Mouse (Mus musculus) NIH3T3 (cell line): ENCODE results near the gene Pgf.
A peak's percentile ranks its signal among the peaks of the same experiment; 100 is the strongest.

ENCODE experiments used
- DNase-seq: peaks from one replicate; pipeline ENCODE4 v3.0.0-alpha.2; 2012; ENCODE audit warnings: low read depth

Gene Pgf

GRCm38 (mm10) chr12:85190290-85190689 is 12.7 kb upstream of the Pgf start:
- no peak for DNase-seq

GRCm38 (mm10) chr12:85186361-85186760 is 8.8 kb upstream of the Pgf start:
- peak; percentile 39 for DNase-seq

GRCm38 (mm10) chr12:85185810-85186209 is 8.2 kb upstream of the Pgf start:
- peak; percentile 66 for DNase-seq

GRCm38 (mm10) chr12:85184118-85184517 is 6.5 kb upstream of the Pgf start:
- DNase-seq = no peak

GRCm38 (mm10) chr12:85182898-85183297 is 5.3 kb upstream of the Pgf start:
- DNase-seq = no peak

GRCm38 (mm10) chr12:85182345-85182643 is 4.7 kb upstream of the Pgf start:
- no peak for DNase-seq

GRCm38 (mm10) chr12:85181475-85182344 is 4.1 kb upstream of the Pgf start:
- DNase-seq = no peak

GRCm38 (mm10) chr12:85178294-85178693 is 704 bp upstream of the Pgf start:
- no peak for DNase-seq

- no peak for DNase-seq
These were observed 605 bp downstream of the Pgf start for GRCm38 (mm10) chr12:85176846-85177523.

GRCm38 (mm10) chr12:85175926-85176845 is 1.4 kb downstream of the Pgf start:
- DNase-seq = peak; percentile 38

- DNase-seq = no peak
These were observed 2.4 kb downstream of the Pgf start for GRCm38 (mm10) chr12:85175087-85175675.

- DNase-seq = peak; percentile 47
These were observed 3.6 kb downstream of the Pgf start for GRCm38 (mm10) chr12:85174016-85174415.

- no peak for DNase-seq
These were observed 6.7 kb downstream of the Pgf start for GRCm38 (mm10) chr12:85170948-85171307.

GRCm38 (mm10) chr12:85170284-85170947 is 7.2 kb downstream of the Pgf start:
- no peak for DNase-seq

GRCm38 (mm10) chr12:85169877-85170276 is 7.7 kb downstream of the Pgf start:
- no peak for DNase-seq

GRCm38 (mm10) chr12:85169117-85169858 is 8.3 kb downstream of the Pgf start:
- peak; percentile 92 for DNase-seq

- no peak for DNase-seq
These were observed 11.0 kb downstream of the Pgf start for GRCm38 (mm10) chr12:85166631-85167030.

GRCm38 (mm10) chr12:85164996-85165395 is 12.6 kb downstream of the Pgf start:
- DNase-seq = no peak

- no peak for DNase-seq
These were observed 18.0 kb downstream of the Pgf start for GRCm38 (mm10) chr12:85159592-85159991.

- DNase-seq = no peak
These were observed 18.8 kb downstream of the Pgf start for GRCm38 (mm10) chr12:85158801-85159200.
